Mouse (Mus musculus) limb, embryonic 14.5 days (tissue): ENCODE results near the gene Dync1li2. TPM values are rescaled to one million over a fixed set of nuclear protein-coding genes. Genes with fewer than 3 reads are reported as not detected.

Experiments
- ATAC-seq: fragments of 200-750 bp; cut with Nextera tagmentation; 2 replicates; pipeline ENCODE4 v1.8.0; 2017; ENCODE audit warnings: low read depth, moderate number of reproducible peaks, moderate TSS enrichment; ENCODE audit not compliant: low FRiP score
- DNase-seq: peaks from one replicate; pipeline ENCODE4 v3.0.0-alpha.2; 2015; ENCODE audit warnings: low spot score
- H3K27ac ChIP-seq: fragments of 300-500 bp; sonication (generic); replicated peaks from 2 replicates; pipeline ENCODE4 v1.5.1; 2014; ENCODE audit warnings: low read depth, mild to moderate bottlenecking, low read length, moderate library complexity, mixed read lengths
- H3K27me3 ChIP-seq: fragments of 300-500 bp; sonication (generic); 2 replicates; pipeline ENCODE4 v1.6.1; 2014; ENCODE audit warnings: low read length, mixed read lengths; ENCODE audit not compliant: control insufficient read depth, insufficient read depth
- H3K36me3 ChIP-seq: fragments of 300-500 bp; sonication (generic); 2 replicates; pipeline ENCODE4 v1.6.1; 2014; ENCODE audit warnings: mild to moderate bottlenecking, low read length, moderate library complexity, mixed read lengths; ENCODE audit not compliant: control insufficient read depth, insufficient read depth
- H3K4me1 ChIP-seq: fragments of 300-500 bp; sonication (generic); 2 replicates; pipeline ENCODE4 v1.6.1; 2014; ENCODE audit warnings: antibody characterized with exemption, low read length, mixed read lengths; ENCODE audit not compliant: control insufficient read depth, insufficient read depth
- H3K4me2 ChIP-seq: fragments of 300-500 bp; sonication (generic); replicated peaks from 2 replicates; pipeline ENCODE4 v1.6.1; 2014; ENCODE audit warnings: low read depth, mild to moderate bottlenecking, low read length, moderate library complexity; ENCODE audit not compliant: severe bottlenecking
- H3K4me3 ChIP-seq: fragments of 300-500 bp; sonication (generic); replicated peaks from 2 replicates; pipeline ENCODE4 v1.5.1; 2014; ENCODE audit warnings: low read length
- H3K9ac ChIP-seq: fragments of 300-500 bp; sonication (generic); 2 replicates; pipeline ENCODE4 v1.6.1; 2014; ENCODE audit warnings: mild to moderate bottlenecking, low read depth, low read length, moderate library complexity; ENCODE audit not compliant: severe bottlenecking
- H3K9me3 ChIP-seq: fragments of 300-500 bp; sonication (generic); 2 replicates; pipeline ENCODE4 v1.6.1; 2016; ENCODE audit warnings: low read length; ENCODE audit not compliant: control insufficient read depth
- POLR2A ChIP-seq: fragments of 200-500 bp; IDR thresholded peaks from 2 replicates; pipeline ENCODE4 v1.8.0; 2012; ENCODE audit warnings: inconsistent platforms, mild to moderate bottlenecking, moderate library complexity, borderline replicate concordance; ENCODE audit not compliant: insufficient read depth, insufficient read length; ENCODE audit errors: extremely low read depth
- WGBS: fragments of 180-500 bp; shearing (Covaris S2); extraction: QIAGEN DNeasy Blood & Tissue Kit; methylation state at CpG from one replicate; pipeline ENCODE4 v1.1.7; 2014; 5-methylcytosine and 5-hydroxymethylcytosine counted together
- polyA plus RNA-seq, 2 experiments: library from polyadenylated mRNA; depleted of rRNA in 1 of 2; stranded (reverse) in 1 of 2; unstranded in 1 of 2; fragments of >200 nt; fragmentation: Nextera tagmentation in 1 of 2; extraction: Ambion mirVana in 1 of 2; gene quantifications; 2 replicates each; pipeline versions ENCODE4 v1.2.1 to v1.2.3; 2012 to 2014

Gene Dync1li2
- polyA plus RNA-seq, 2 experiments, result 48.8 to 64.7 TPM

DNA sequence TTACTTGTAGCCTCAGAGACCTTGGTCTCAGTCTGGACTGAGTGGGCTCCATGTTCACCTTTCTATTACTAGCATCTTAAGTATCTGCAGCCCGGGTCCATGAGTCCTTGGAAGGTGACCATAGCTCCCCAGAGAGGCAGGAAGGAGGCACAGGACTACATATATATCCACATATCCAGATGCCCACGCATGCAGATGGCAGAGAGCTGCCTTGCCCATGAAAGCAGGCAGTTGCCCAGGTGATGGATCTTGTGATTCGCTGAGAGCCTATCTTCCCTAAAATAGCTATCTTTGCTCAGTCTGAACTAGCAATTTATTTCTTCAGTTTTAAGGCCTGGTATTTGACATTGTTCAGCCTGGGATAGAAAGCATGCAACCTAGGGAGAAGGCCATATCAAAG, 31.4 kb downstream of the Dync1li2 start:
- DNase-seq (no peak), ATAC-seq (no peak)
- no peaks in the 10 kb centered on the region for H3K36me3 ChIP-seq
- H3K4me1 ChIP-seq, result no peaks in the 10 kb centered on the region
- H3K9ac ChIP-seq, result no peak overlapping the region
- no peak for TF ChIP-seq POLR2A
- WGBS, result 88% methylated on average over 3 of the region's 3 CpGs
- H3K4me2 ChIP-seq, result no peak overlapping the region
- no peaks in the 10 kb centered on the region for H3K9me3 ChIP-seq
- no peak overlapping the region for H3K27ac ChIP-seq
- H3K4me3 ChIP-seq, result no peak overlapping the region
- no peaks in the 10 kb centered on the region for H3K27me3 ChIP-seq

DNA sequence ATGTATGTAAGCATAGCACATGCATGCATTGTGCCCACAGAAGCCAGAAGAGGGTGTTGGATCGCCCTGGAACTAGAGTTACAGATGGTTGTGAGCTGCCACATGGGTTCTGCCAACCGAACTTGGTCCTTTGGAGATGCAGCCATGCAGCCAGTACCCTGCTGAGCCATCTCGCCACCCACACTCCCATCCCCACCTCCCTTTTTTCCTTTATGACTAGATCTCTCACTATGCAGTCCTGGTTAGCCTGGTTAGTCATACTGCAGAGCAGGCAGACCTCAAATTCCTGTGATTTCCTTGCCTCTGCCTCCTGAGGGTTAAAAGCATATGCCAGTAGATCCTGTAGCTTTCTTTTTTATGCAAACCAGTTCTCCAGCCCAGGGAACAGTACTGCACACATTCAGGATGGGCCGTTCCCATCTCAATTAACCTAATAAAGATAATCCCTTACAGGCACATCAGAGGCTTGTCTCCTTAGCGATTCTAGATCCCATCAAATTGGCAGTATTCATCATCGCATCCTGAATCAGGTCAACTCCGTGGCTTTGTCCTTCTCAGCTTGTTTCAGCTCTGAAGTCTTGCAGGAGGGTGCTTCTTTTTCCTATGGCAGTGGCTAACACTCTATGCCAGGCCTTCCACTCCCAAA, 32.1 kb downstream of the Dync1li2 start:
- H3K27me3 ChIP-seq, result no peaks in the 10 kb centered on the region
- H3K27ac ChIP-seq, result no peak overlapping the region
- H3K9me3 ChIP-seq, result no peaks in the 10 kb centered on the region
- no peak for TF ChIP-seq POLR2A
- DNase-seq, result no peak
- peaks cover 2% of the 10 kb centered on the region; the same call in 1 of the 2 replicates for H3K4me1 ChIP-seq
- WGBS, result 61% methylated on average over 7 of the region's 7 CpGs
- H3K36me3 ChIP-seq, result no peaks in the 10 kb centered on the region
- H3K9ac ChIP-seq, result no peak overlapping the region
- H3K4me2 ChIP-seq, result no peak overlapping the region
- no peak for ATAC-seq
- H3K4me3 ChIP-seq, result no peak overlapping the region

DNA sequence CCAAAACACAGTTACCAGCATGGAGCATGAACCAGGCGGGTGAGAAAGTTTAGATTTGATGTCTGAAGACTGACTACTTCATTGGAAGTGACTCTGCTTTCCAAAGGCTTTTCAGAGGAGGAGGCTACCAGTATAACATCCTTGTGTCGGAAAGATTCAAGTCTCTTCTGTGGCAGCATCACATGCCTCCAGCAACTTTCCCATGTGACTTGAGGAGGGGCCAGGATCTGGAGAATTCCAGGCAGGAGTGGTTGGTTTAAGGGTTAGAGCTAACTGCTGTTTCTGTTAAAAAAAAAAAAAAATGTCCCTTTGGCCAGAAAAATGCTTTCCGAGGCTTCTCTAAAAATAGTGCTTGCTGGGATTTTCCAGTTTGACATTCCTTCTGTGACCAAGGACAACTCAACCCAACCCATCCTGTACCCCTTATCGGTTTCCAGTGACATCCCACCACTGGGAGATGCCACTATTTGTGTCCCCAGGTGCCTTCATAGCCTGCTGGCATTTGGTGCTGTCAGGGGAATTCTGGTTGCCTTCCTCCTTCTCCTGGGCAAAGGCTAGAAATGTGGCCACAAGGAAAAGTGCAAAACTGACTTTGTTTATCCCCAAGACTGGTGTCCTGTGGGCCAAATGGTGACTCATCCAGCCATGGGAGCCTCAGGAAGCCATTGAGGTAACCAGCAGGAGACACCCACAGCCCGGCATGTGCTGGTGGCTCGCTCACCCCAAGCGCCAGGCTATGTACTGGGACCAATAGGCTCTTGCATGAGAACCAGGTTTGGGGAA, 34.3 kb downstream of the Dync1li2 start:
- H3K9ac ChIP-seq, result no peak overlapping the region
- no peaks in the 10 kb centered on the region for H3K27me3 ChIP-seq
- H3K36me3 ChIP-seq, result no peaks in the 10 kb centered on the region
- DNase-seq (no peak), ATAC-seq (no peak)
- 75% methylated on average over 7 of the region's 7 CpGs for WGBS
- H3K27ac ChIP-seq, result no peak overlapping the region
- H3K9me3 ChIP-seq, result no peaks in the 10 kb centered on the region
- H3K4me2 ChIP-seq, result no peak overlapping the region
- H3K4me1 ChIP-seq, result peaks cover 8% of the 10 kb centered on the region; the same call in 1 of the 2 replicates
- TF ChIP-seq POLR2A, result no peak
- no peak overlapping the region for H3K4me3 ChIP-seq

DNA sequence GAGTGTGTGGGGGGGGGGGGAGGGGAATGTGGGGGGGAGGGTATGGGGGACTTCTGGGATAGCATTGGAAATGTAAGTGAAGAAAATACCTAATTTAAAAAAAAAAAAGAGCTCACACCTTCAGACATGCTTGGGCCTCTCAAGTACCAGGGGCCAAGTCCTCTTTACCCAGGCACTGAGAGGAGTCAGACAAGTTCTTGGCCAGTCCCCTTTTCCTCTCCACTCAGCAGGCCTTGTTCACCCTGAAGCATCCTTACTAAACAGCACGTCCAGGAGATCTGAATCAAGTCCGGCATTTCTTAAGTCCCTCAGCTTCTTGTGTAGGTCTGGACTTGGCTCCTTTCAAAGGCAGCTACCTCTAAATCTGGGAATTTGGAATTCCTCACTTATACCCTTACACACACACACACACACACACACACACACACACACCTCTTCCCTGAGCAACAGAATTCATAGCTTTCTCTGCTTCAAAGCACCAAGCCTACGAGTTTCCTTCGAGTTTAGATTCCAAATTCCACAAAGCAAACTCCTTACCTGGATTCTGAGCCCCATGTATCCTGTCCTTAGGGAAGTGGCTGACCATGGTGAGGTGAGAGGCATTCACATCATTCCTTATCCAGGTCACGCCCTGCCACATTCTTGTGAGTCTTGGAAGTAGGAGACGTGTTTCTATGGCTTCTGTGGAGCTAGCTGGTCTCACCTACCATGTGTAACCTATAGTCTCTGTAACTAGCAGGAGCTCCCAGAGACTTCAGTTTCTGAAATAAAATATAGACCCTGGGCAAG, 36.3 kb downstream of the Dync1li2 start:
- H3K36me3 ChIP-seq, result no peaks in the 10 kb centered on the region
- H3K4me2 ChIP-seq, result no peak overlapping the region
- 71% methylated on average over 6 of the region's 6 CpGs for WGBS
- peaks cover 8% of the 10 kb centered on the region; the same call in 1 of the 2 replicates for H3K4me1 ChIP-seq
- no peak for DNase-seq
- no peaks in the 10 kb centered on the region for H3K9me3 ChIP-seq
- no peaks in the 10 kb centered on the region for H3K27me3 ChIP-seq
- H3K9ac ChIP-seq, result no peak overlapping the region
- ATAC-seq, result no peak
- TF ChIP-seq POLR2A, result no peak
- no peak overlapping the region for H3K4me3 ChIP-seq
- no peak overlapping the region for H3K27ac ChIP-seq

DNA sequence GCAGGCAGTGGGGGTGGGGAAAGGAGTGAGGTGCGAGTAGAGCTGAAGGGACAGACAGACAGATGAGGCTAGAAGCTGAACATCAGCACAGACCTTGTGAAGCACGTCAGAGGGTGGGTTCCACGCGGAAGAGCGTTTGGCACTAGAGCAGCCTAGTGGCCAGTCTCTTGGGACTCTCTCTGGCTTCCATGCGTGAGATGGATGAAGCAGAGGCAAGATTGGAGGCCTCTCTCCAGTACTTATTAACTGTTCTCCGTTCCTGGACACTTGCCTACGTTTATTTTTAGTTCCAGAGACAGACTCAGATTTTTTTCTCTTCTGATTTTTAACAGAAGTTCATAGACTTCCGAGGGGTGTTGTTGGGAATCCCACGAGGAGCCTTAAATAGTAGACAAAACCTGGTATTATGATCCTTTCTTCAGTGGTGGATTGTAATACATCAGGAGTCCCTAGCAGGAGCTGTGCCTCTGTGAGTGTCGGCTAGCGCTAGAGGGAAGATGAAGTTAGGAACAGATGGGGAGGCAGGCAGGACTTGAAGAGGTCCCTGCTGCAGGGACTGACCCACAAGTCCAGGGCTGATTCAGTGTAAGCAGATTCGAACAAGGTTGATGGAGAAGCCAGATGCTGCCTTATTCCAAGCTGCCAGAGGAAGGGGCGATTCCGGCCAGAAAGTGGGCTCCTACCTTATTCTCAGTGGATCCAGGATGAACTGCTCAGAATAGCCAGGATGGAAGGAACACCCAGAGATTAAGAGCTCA, 37.2 kb downstream of the Dync1li2 start:
- 55% methylated on average over 15 of the region's 15 CpGs for WGBS
- H3K4me3 ChIP-seq, result no peak overlapping the region
- no peak for TF ChIP-seq POLR2A
- peaks cover 8% of the 10 kb centered on the region; the same call in 1 of the 2 replicates for H3K4me1 ChIP-seq
- ATAC-seq (peak; percentile 30), DNase-seq (peak; percentile 66)
- no peak overlapping the region for H3K4me2 ChIP-seq
- no peaks in the 10 kb centered on the region for H3K9me3 ChIP-seq
- no peaks in the 10 kb centered on the region for H3K36me3 ChIP-seq
- H3K9ac ChIP-seq, result no peak overlapping the region
- H3K27me3 ChIP-seq, result no peaks in the 10 kb centered on the region
- 0 out of 2 replicates have a peak overlapping the region, but pooled peaks have one; percentile 5 for H3K27ac ChIP-seq
